Mouse (Mus musculus): ENCODE results near the gene Zfp14.

- TF ChIP-seq CTCF (IDR thresholded peaks at IDR 0.05; ENCODE audit: extremely low read depth, insufficient read depth, low read length) (no peak), POLR2A (IDR thresholded peaks at IDR 0.05; ENCODE audit: extremely low read depth, insufficient read depth, low read length) (no peak)
Observed at GRCm38 (mm10) chr7:30017226-30017625, 34.0 kb downstream of the Zfp14 start.
